Mouse (Mus musculus): ENCODE data around the gene Olfr1322.

The Olfr1322 gene

GRCm38 (mm10) chrX:49891383-49891782 is at the start of gene Olfr1322:
Gene Olfr1322, minus strand, starts transcription at chrX:49891483.
- DNase-seq (ENCODE audit: low read depth, low spot score): no peak

- DNase-seq (ENCODE audit: low read depth, low spot score): no peak
Observed at GRCm38 (mm10) chrX:49877651-49878349, 13.5 kb downstream of the Olfr1322 start.

Data from A20 (cell line).